Mouse (Mus musculus) thymus, adult 2 months (tissue): ENCODE data around the gene Xpo4. TPM values are rescaled to one million over a fixed set of nuclear protein-coding genes. Genes with fewer than 3 reads are reported as not detected.
"Not testable (repeated sequence)": the region's sequence is repeated elsewhere in the genome, so short reads cannot be mapped to it uniquely, and the experiment has no call there.

Source experiments
- DNase-seq: peaks from one replicate; pipeline ENCODE4 v3.0.0; 2021
- H3K27ac ChIP-seq: fragments of 200-500 bp; 2 replicates; pipeline ENCODE4 v1.5.1; 2012; ENCODE audit warnings: low read length, control low read depth; ENCODE audit not compliant: control insufficient read depth, insufficient read depth
- H3K27me3 ChIP-seq: fragments of 200-500 bp; 2 replicates; pipeline ENCODE4 v1.6.1; 2012; ENCODE audit warnings: mild to moderate bottlenecking, low read length, moderate library complexity, mixed read lengths; ENCODE audit not compliant: control insufficient read depth, insufficient read depth
- H3K36me3 ChIP-seq: fragments of 200-500 bp; 2 replicates; pipeline ENCODE4 v1.6.1; 2012; ENCODE audit warnings: mild to moderate bottlenecking, low read length, moderate library complexity; ENCODE audit not compliant: control insufficient read depth, insufficient read depth
- H3K4me1 ChIP-seq: fragments of 200-500 bp; replicated peaks from 2 replicates; pipeline ENCODE4 v1.6.1; 2012; ENCODE audit warnings: low read length; ENCODE audit not compliant: control insufficient read depth, insufficient read depth
- H3K4me3 ChIP-seq: fragments of 200-500 bp; 2 replicates; pipeline ENCODE4 v1.5.1; 2012; ENCODE audit warnings: mild to moderate bottlenecking, low read length, control low read depth, moderate library complexity; ENCODE audit not compliant: control insufficient read depth, insufficient read depth
- CTCF ChIP-seq: fragments of 200-500 bp; IDR thresholded peaks from 2 replicates; pipeline ENCODE4 v1.5.1; 2012; ENCODE audit warnings: mild to moderate bottlenecking, control low read depth, low read length, moderate library complexity, borderline replicate concordance; ENCODE audit not compliant: control insufficient read depth, poor library complexity, insufficient read depth; ENCODE audit errors: extremely low read depth
- POLR2A ChIP-seq: fragments of 200-500 bp; IDR thresholded peaks from 2 replicates; pipeline ENCODE4 v1.6.1; 2012; ENCODE audit warnings: mild to moderate bottlenecking, low read length, control low read depth, moderate library complexity; ENCODE audit not compliant: control insufficient read depth, poor library complexity, insufficient read depth; ENCODE audit errors: extremely low read depth
- WGBS: fragments of 180-500 bp; shearing (Covaris S2); methylation state at CpG from one replicate; pipeline ENCODE4 v1.1.7; 2018; 5-methylcytosine and 5-hydroxymethylcytosine counted together
- polyA plus RNA-seq: library from polyadenylated mRNA; depleted of rRNA; stranded (reverse); fragments of >200 nt; gene quantifications from 2 replicates; pipeline ENCODE4 v1.2.3, GENCODE M21; 2012

Gene Xpo4
- polyA plus RNA-seq, 1 experiment, result 5.9 TPM

- WGBS, result 64% methylated on average over 1 of the region's 1 CpGs
Observed at GRCm38 (mm10) chr14:57663630-57664029, 1.6 kb downstream of the Xpo4 start.

GRCm38 (mm10) chr14:57658301-57658700 is 6.9 kb downstream of the Xpo4 start:
- 97% methylated on average over 4 of the region's 4 CpGs for WGBS
- H3K36me3 ChIP-seq, result no peaks in the 10 kb centered on the region
- TF ChIP-seq CTCF (no peak), POLR2A (no peak)
- no peak for DNase-seq
- no peaks in the 10 kb centered on the region for H3K27me3 ChIP-seq
- H3K27ac ChIP-seq, result no peak overlapping the region
- H3K4me3 ChIP-seq, result no peak overlapping the region
- H3K4me1 ChIP-seq, result no peaks in the 10 kb centered on the region

More at GRCm38 (mm10) chr14:57663630-57664029, 1.6 kb downstream of the Xpo4 start:
- H3K27ac ChIP-seq, result no peak overlapping the region
- no peaks in the 10 kb centered on the region for H3K36me3 ChIP-seq
- H3K4me1 ChIP-seq, result peaks cover 4% of the 10 kb centered on the region
- H3K27me3 ChIP-seq, result no peaks in the 10 kb centered on the region
- TF ChIP-seq CTCF (no peak), POLR2A (no peak)
- H3K4me3 ChIP-seq, result no peak overlapping the region
- no peak for DNase-seq

GRCm38 (mm10) chr14:57657500-57657899 is 7.7 kb downstream of the Xpo4 start:
- no peak for DNase-seq
- Histone ChIP-seq H3K4me3 (no peak overlapping the region), H3K27me3 (no peaks in the 10 kb centered on the region), H3K36me3 (no peaks in the 10 kb centered on the region), H3K4me1 (no peaks in the 10 kb centered on the region), H3K27ac (no peak overlapping the region)
- 97% methylated on average over 2 of the region's 2 CpGs for WGBS
- TF ChIP-seq CTCF (no peak), POLR2A (no peak)

GRCm38 (mm10) chr14:57656519-57656918 is 8.7 kb downstream of the Xpo4 start:
- not testable (repeated sequence) for H3K27me3 ChIP-seq, H3K4me3 ChIP-seq, H3K27ac ChIP-seq, DNase-seq, H3K36me3 ChIP-seq, H3K4me1 ChIP-seq
- WGBS, result 94% methylated on average over 3 of the region's 3 CpGs

- Histone ChIP-seq H3K27me3 (no peaks in the 10 kb centered on the region), H3K27ac (no peak overlapping the region), H3K36me3 (no peaks in the 10 kb centered on the region), H3K4me1 (no peaks in the 10 kb centered on the region), H3K4me3 (no peak overlapping the region)
- DNase-seq, result no peak
- TF ChIP-seq CTCF (no peak), POLR2A (no peak)
Observed at GRCm38 (mm10) chr14:57649501-57649900, 15.7 kb downstream of the Xpo4 start.

- Histone ChIP-seq H3K27ac (no peak overlapping the region), H3K4me1 (no peaks in the 10 kb centered on the region), H3K36me3 (0 out of 2 replicates have a peak, but pooled peaks cover 4% of the 10 kb centered on the region), H3K27me3 (no peaks in the 10 kb centered on the region), H3K4me3 (no peak overlapping the region)
- WGBS, result 94% methylated on average over 4 of the region's 4 CpGs
- no peak for DNase-seq
- TF ChIP-seq CTCF (no peak), POLR2A (no peak)
Observed at GRCm38 (mm10) chr14:57646155-57646554, 19.1 kb downstream of the Xpo4 start.

GRCm38 (mm10) chr14:57639153-57639552 is 26.1 kb downstream of the Xpo4 start:
- no peak for DNase-seq
- WGBS, result over 99% methylated on average over 3 of the region's 3 CpGs
- Histone ChIP-seq H3K4me3 (no peak overlapping the region), H3K27ac (no peak overlapping the region), H3K36me3 (0 out of 2 replicates have a peak, but pooled peaks cover 4% of the 10 kb centered on the region), H3K4me1 (no peaks in the 10 kb centered on the region), H3K27me3 (no peaks in the 10 kb centered on the region)
- TF ChIP-seq POLR2A, result no peak
- no peak for TF ChIP-seq CTCF
